Mouse (Mus musculus): ENCODE measurements at regions not wholly inside any gene's neighbourhood (a gene's known extent, or its start where the extent isn't known, plus 50 kb on each side); places are given as distances from the start of the nearest gene placed in this dataset.
A peak's percentile ranks its signal among the peaks of the same experiment; 100 is the strongest.

DNA sequence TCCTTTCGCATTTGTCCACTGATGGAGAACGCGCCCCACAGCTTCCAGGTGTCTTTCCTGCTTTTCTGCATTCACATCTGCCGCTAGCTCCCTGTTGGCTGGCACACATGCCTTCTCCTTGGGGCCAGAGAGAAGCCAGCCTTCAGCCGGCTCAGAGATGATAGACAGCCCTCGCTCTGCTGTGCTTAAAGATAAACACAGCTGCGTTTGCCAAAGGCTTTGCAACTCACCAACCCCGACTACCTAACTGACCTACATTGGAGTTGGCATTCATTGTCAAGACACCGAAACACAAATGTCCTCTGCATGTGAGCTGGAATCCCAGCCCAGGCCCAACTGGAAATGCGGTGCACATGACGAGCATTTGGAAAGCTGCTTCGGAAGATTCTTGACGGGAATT is 87.2 kb upstream of the Gm10234 start:
- Histone ChIP-seq H3K9me3 (no peaks in the 10 kb centered on the region), H3K9ac (no peak overlapping the region), H3K4me1 (replicated peaks) (0 out of 2 replicates have a peak, but pooled peaks cover 4% of the 10 kb centered on the region), H3K4me3 (replicated peaks) (no peak overlapping the region), H3K4me2 (replicated peaks) (peak overlapping the region; percentile 19; the same call in 1 of the 2 replicates), H3K27ac (no peak overlapping the region), H3K36me3 (no peaks in the 10 kb centered on the region), H3K27me3 (replicated peaks) (no peaks in the 10 kb centered on the region)
- ATAC-seq, result no peak
- 43% methylated on average over 13 of the region's 13 CpGs for WGBS

DNA sequence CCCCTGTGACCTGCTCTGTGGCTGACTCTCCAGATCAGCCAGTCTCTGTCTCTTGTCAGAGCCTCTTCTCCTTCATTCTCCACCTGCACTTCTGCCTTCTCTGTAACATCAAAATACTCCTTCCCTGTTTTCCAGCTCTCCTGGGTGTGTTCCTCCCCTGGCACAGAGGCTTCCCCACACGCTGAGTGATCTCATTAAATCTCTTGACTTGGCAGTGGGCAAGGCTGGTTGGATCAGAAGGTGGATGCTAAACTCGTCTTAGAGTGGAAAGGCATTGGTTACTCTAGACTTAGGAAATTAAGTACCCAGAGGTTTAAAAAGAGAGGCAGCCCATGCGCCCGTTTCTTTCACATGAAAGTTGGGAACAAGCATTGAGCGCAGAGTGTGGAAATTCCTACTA is 78.3 kb upstream of the Gm10234 start:
- no peaks in the 10 kb centered on the region for H3K4me1 ChIP-seq (replicated peaks)
- ATAC-seq, result no peak
- 80% methylated on average over 5 of the region's 5 CpGs for WGBS

DNA sequence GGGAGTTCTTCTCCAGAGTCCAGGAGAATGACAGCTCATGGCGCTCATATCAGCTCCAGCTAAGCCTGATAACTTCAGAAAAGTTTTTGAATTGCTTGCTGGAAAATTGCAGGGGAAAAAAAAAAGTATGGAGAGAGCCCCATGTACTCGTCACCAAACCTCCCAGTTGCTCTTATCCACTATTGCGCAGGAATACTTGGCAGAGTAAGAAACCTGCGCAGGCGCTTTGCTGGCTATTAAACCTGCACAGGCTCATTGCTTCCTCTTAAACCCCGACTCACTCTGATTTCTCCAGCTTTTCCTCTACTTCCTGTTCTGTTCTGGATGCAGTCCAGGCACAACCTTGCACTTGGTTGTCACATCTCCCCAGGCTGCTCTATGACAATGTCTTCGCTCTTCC is 77.0 kb upstream of the Gm10234 start:
- Histone ChIP-seq H3K27me3 (replicated peaks) (no peaks in the 10 kb centered on the region), H3K27ac (no peak overlapping the region), H3K9ac (no peak overlapping the region), H3K36me3 (no peaks in the 10 kb centered on the region), H3K9me3 (no peaks in the 10 kb centered on the region), H3K4me3 (replicated peaks) (no peak overlapping the region), H3K4me1 (replicated peaks) (no peaks in the 10 kb centered on the region), H3K4me2 (replicated peaks) (no peak overlapping the region)
- 83% methylated on average over 7 of the region's 7 CpGs for WGBS
- no peak for ATAC-seq

More for the DNA sequence above, 78.3 kb upstream of the Gm10234 start:
- no peak overlapping the region for H3K4me2 ChIP-seq (replicated peaks)
- no peak overlapping the region for H3K9ac ChIP-seq
- H3K27ac ChIP-seq, result no peak overlapping the region
- no peaks in the 10 kb centered on the region for H3K9me3 ChIP-seq
- H3K4me3 ChIP-seq (replicated peaks), result no peak overlapping the region
- no peaks in the 10 kb centered on the region for H3K27me3 ChIP-seq (replicated peaks)
- H3K36me3 ChIP-seq, result no peaks in the 10 kb centered on the region

DNA sequence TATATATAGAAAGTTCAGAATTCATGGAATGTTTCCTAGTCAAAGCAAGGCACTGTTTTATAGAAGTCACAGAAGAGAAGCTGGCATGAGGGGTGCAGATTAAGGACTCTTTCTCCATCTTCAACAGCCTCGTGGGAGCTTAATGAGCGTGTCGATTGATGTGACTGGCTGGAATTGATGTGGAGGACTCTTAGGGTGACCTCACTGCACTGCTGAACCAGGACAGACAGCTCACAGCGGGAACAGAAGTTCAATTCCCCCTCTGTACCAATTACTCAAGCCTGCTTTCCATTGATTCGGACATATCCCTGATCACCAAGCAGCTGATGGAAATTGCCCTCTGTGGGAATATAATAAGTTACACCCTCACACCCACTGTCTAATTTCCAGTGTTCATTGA is 65.6 kb upstream of the Gm10234 start:
- H3K27me3 ChIP-seq (replicated peaks), result no peaks in the 10 kb centered on the region
- no peaks in the 10 kb centered on the region for H3K9me3 ChIP-seq
- WGBS, result 58% methylated on average over 5 of the region's 5 CpGs
- H3K4me2 ChIP-seq (replicated peaks), result no peak overlapping the region
- H3K4me3 ChIP-seq (replicated peaks), result no peak overlapping the region
- no peak overlapping the region for H3K9ac ChIP-seq
- no peaks in the 10 kb centered on the region for H3K36me3 ChIP-seq
- H3K27ac ChIP-seq, result no peak overlapping the region
- no peak for ATAC-seq
- no peaks in the 10 kb centered on the region for H3K4me1 ChIP-seq (replicated peaks)

DNA sequence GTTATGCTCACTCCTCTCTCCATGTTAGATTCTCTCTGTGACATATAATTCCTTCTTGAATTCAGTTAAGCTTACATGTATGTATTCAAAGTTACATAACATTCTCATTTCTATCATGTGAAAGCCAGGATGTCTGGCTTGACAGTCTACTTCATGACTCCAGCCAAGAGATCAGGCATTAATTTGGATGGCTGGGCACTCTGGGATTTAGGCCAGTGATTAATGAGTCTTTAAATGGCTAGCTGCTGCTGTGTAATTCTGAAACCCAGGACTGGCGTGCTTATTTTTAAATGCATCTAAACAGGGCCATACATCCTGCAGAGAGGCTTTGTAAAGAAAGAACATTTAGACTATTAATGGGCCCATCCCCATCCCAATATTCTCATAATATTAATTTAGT is 60.9 kb upstream of the Gm10234 start:
- Histone ChIP-seq H3K27ac (no peak overlapping the region), H3K4me1 (replicated peaks) (no peaks in the 10 kb centered on the region), H3K4me2 (replicated peaks) (no peak overlapping the region), H3K9me3 (no peaks in the 10 kb centered on the region), H3K27me3 (replicated peaks) (no peaks in the 10 kb centered on the region), H3K4me3 (replicated peaks) (no peak overlapping the region), H3K36me3 (no peaks in the 10 kb centered on the region), H3K9ac (no peak overlapping the region)
- 59% methylated on average over 1 of the region's 1 CpGs for WGBS
- ATAC-seq, result no peak

GRCm38 (mm10) chr6:95264011-95264869 is 57.7 kb upstream of the Gm10234 start:
- no peaks in the 10 kb centered on the region for H3K27me3 ChIP-seq (replicated peaks)
- no peaks in the 10 kb centered on the region for H3K36me3 ChIP-seq
- no peak overlapping the region for H3K4me3 ChIP-seq (replicated peaks)
- no peak for ATAC-seq
- no peaks in the 10 kb centered on the region for H3K9me3 ChIP-seq
- no peak overlapping the region for H3K9ac ChIP-seq
- H3K27ac ChIP-seq, result no peak overlapping the region
- WGBS, result 78% methylated on average over 8 of the region's 8 CpGs
- no peak overlapping the region for H3K4me2 ChIP-seq (replicated peaks)
- H3K4me1 ChIP-seq (replicated peaks), result no peaks in the 10 kb centered on the region

- 95% methylated on average over 8 of the region's 8 CpGs for WGBS
- Histone ChIP-seq H3K27me3 (replicated peaks) (no peaks in the 10 kb centered on the region), H3K36me3 (no peaks in the 10 kb centered on the region), H3K9me3 (no peaks in the 10 kb centered on the region), H3K4me1 (replicated peaks) (no peaks in the 10 kb centered on the region), H3K27ac (no peak overlapping the region), H3K4me3 (replicated peaks) (no peak overlapping the region), H3K4me2 (replicated peaks) (no peak overlapping the region), H3K9ac (no peak overlapping the region)
- ATAC-seq, result no peak
These were observed 52.4 kb upstream of the Gm10234 start for GRCm38 (mm10) chr6:95269524-95269923.

All from intestine, embryonic 15.5 days (tissue).